Mouse (Mus musculus): Measurements from ENCODE around the gene Rnf17. TPM values are rescaled to one million over a fixed set of nuclear protein-coding genes. Genes with fewer than 3 reads are reported as not detected.

The Rnf17 gene
- polyA plus RNA-seq (2014; fragmentation: Nextera tagmentation; extraction: Ambion mirVana) = 0.88 and 1.0 TPM in 2 replicates

GRCm38 (mm10) chr14:56402311-56403071 is at the start of gene Rnf17:
TSS of gene Rnf17 (plus strand) at chr14:56402581.
- no peaks in the 10 kb centered on the region for H3K9me3 ChIP-seq (ENCODE audit: control insufficient read depth, low read length)
- no peak within 1 kb of the TSS for H3K27ac ChIP-seq (ENCODE audit: low read depth, low read length)
- no peaks in the 10 kb centered on the region for H3K4me1 ChIP-seq (replicated peaks; ENCODE audit: control insufficient read depth, insufficient read depth, low read length)
- no peaks in the 10 kb centered on the region for H3K36me3 ChIP-seq (ENCODE audit: control insufficient read depth, insufficient read depth, low read length)
- 70% methylated on average over 34 of the region's 34 CpGs for WGBS
- DNase-seq (ENCODE audit: low spot score) (peak; percentile 50), ATAC-seq (replicated peaks; ENCODE audit: low FRiP score) (no peak)
- H3K9ac ChIP-seq (ENCODE audit: low read length) = no peak within 1 kb of the TSS
- no peak within 1 kb of the TSS for H3K4me3 ChIP-seq (ENCODE audit: low read depth, low read length)
- H3K4me2 ChIP-seq (ENCODE audit: low read depth, low read length, severe bottlenecking) = no peak within 1 kb of the TSS
- H3K27me3 ChIP-seq (ENCODE audit: control insufficient read depth, insufficient read depth, low read length) = no peaks in the 10 kb centered on the region

- no peak overlapping the region for H3K4me3 ChIP-seq (ENCODE audit: low read depth, low read length)
- H3K36me3 ChIP-seq (ENCODE audit: control insufficient read depth, insufficient read depth, low read length) = no peaks in the 10 kb centered on the region
- no peak overlapping the region for H3K9ac ChIP-seq (ENCODE audit: low read length)
- no peak for DNase-seq (ENCODE audit: low spot score)
- 84% methylated on average over 3 of the region's 3 CpGs for WGBS
- no peaks in the 10 kb centered on the region for H3K27me3 ChIP-seq (ENCODE audit: control insufficient read depth, insufficient read depth, low read length)
- H3K9me3 ChIP-seq (ENCODE audit: control insufficient read depth, low read length) = no peaks in the 10 kb centered on the region
- no peak overlapping the region for H3K27ac ChIP-seq (ENCODE audit: low read depth, low read length)
- H3K4me1 ChIP-seq (replicated peaks; ENCODE audit: control insufficient read depth, insufficient read depth, low read length) = no peaks in the 10 kb centered on the region
- no peak overlapping the region for H3K4me2 ChIP-seq (ENCODE audit: low read depth, low read length, severe bottlenecking)
- no peak for ATAC-seq (replicated peaks; ENCODE audit: low FRiP score)
Measured at GRCm38 (mm10) chr14:56354803-56355202, 47.6 kb upstream of the Rnf17 start.

GRCm38 (mm10) chr14:56355396-56355795 is 47.0 kb upstream of the Rnf17 start:
- no peaks in the 10 kb centered on the region for H3K9me3 ChIP-seq (ENCODE audit: control insufficient read depth, low read length)
- no peak overlapping the region for H3K27ac ChIP-seq (ENCODE audit: low read depth, low read length)
- no peak overlapping the region for H3K4me3 ChIP-seq (ENCODE audit: low read depth, low read length)
- ATAC-seq (replicated peaks; ENCODE audit: low FRiP score) (no peak), DNase-seq (ENCODE audit: low spot score) (no peak)
- WGBS = 86% methylated on average over 8 of the region's 8 CpGs
- H3K4me2 ChIP-seq (ENCODE audit: low read depth, low read length, severe bottlenecking) = no peak overlapping the region
- no peaks in the 10 kb centered on the region for H3K27me3 ChIP-seq (ENCODE audit: control insufficient read depth, insufficient read depth, low read length)
- H3K4me1 ChIP-seq (replicated peaks; ENCODE audit: control insufficient read depth, insufficient read depth, low read length) = no peaks in the 10 kb centered on the region
- H3K36me3 ChIP-seq (ENCODE audit: control insufficient read depth, insufficient read depth, low read length) = no peaks in the 10 kb centered on the region
- no peak overlapping the region for H3K9ac ChIP-seq (ENCODE audit: low read length)

- Histone ChIP-seq H3K9ac (ENCODE audit: low read length) (no peak overlapping the region), H3K27me3 (ENCODE audit: control insufficient read depth, insufficient read depth, low read length) (no peaks in the 10 kb centered on the region), H3K36me3 (ENCODE audit: control insufficient read depth, insufficient read depth, low read length) (no peaks in the 10 kb centered on the region), H3K4me2 (ENCODE audit: low read depth, low read length, severe bottlenecking) (no peak overlapping the region), H3K27ac (ENCODE audit: low read depth, low read length) (no peak overlapping the region), H3K4me3 (ENCODE audit: low read depth, low read length) (no peak overlapping the region), H3K9me3 (ENCODE audit: control insufficient read depth, low read length) (no peaks in the 10 kb centered on the region), H3K4me1 (replicated peaks; ENCODE audit: control insufficient read depth, insufficient read depth, low read length) (no peaks in the 10 kb centered on the region)
- 86% methylated on average over 6 of the region's 6 CpGs for WGBS
- ATAC-seq (replicated peaks; ENCODE audit: low FRiP score) (no peak), DNase-seq (ENCODE audit: low spot score) (no peak)
Measured at GRCm38 (mm10) chr14:56356196-56356595, 46.2 kb upstream of the Rnf17 start.

- Histone ChIP-seq H3K4me2 (ENCODE audit: low read depth, low read length, severe bottlenecking) (no peak overlapping the region), H3K36me3 (ENCODE audit: control insufficient read depth, insufficient read depth, low read length) (no peaks in the 10 kb centered on the region), H3K27me3 (ENCODE audit: control insufficient read depth, insufficient read depth, low read length) (peaks cover 4% of the 10 kb centered on the region; the same call in 1 of the 2 replicates), H3K4me1 (replicated peaks; ENCODE audit: control insufficient read depth, insufficient read depth, low read length) (no peaks in the 10 kb centered on the region), H3K9me3 (ENCODE audit: control insufficient read depth, low read length) (no peaks in the 10 kb centered on the region), H3K27ac (ENCODE audit: low read depth, low read length) (no peak overlapping the region), H3K9ac (ENCODE audit: low read length) (no peak overlapping the region), H3K4me3 (ENCODE audit: low read depth, low read length) (no peak overlapping the region)
- ATAC-seq (replicated peaks; ENCODE audit: low FRiP score) = no peak
- 80% methylated on average over 7 of the region's 7 CpGs for WGBS
- DNase-seq (ENCODE audit: low spot score) = no peak
Measured at GRCm38 (mm10) chr14:56358422-56358821, 44.0 kb upstream of the Rnf17 start.

GRCm38 (mm10) chr14:56359131-56359530 is 43.2 kb upstream of the Rnf17 start:
- Histone ChIP-seq H3K9me3 (ENCODE audit: control insufficient read depth, low read length) (no peaks in the 10 kb centered on the region), H3K4me1 (replicated peaks; ENCODE audit: control insufficient read depth, insufficient read depth, low read length) (no peaks in the 10 kb centered on the region), H3K4me2 (ENCODE audit: low read depth, low read length, severe bottlenecking) (no peak overlapping the region), H3K27ac (ENCODE audit: low read depth, low read length) (no peak overlapping the region), H3K36me3 (ENCODE audit: control insufficient read depth, insufficient read depth, low read length) (no peaks in the 10 kb centered on the region), H3K27me3 (ENCODE audit: control insufficient read depth, insufficient read depth, low read length) (peaks cover 11% of the 10 kb centered on the region; the same call in 1 of the 2 replicates), H3K4me3 (ENCODE audit: low read depth, low read length) (no peak overlapping the region), H3K9ac (ENCODE audit: low read length) (no peak overlapping the region)
- DNase-seq (ENCODE audit: low spot score) (no peak), ATAC-seq (replicated peaks; ENCODE audit: low FRiP score) (no peak)
- 85% methylated on average over 6 of the region's 6 CpGs for WGBS

GRCm38 (mm10) chr14:56364711-56365237 is 37.6 kb upstream of the Rnf17 start, which contains the start of gene Atp12a:
TSS of gene Atp12a (plus strand) at chr14:56365068.
- Histone ChIP-seq H3K9me3 (ENCODE audit: control insufficient read depth, low read length) (no peaks in the 10 kb centered on the region), H3K4me3 (ENCODE audit: low read depth, low read length) (peak within 1 kb of the TSS; percentile 31), H3K27ac (ENCODE audit: low read depth, low read length) (no peak within 1 kb of the TSS), H3K27me3 (ENCODE audit: control insufficient read depth, insufficient read depth, low read length) (peaks cover 39% of the 10 kb centered on the region), H3K4me2 (ENCODE audit: low read depth, low read length, severe bottlenecking) (peak within 1 kb of the TSS; percentile 58), H3K9ac (ENCODE audit: low read length) (peak within 1 kb of the TSS; percentile 23; the same call in 1 of the 2 replicates), H3K4me1 (replicated peaks; ENCODE audit: control insufficient read depth, insufficient read depth, low read length) (0 out of 2 replicates have a peak, but pooled peaks cover 2% of the 10 kb centered on the region), H3K36me3 (ENCODE audit: control insufficient read depth, insufficient read depth, low read length) (no peaks in the 10 kb centered on the region)
- no peak for ATAC-seq (replicated peaks; ENCODE audit: low FRiP score)
- peak; percentile 53 for DNase-seq (ENCODE audit: low spot score)
- WGBS = 2% methylated on average over 48 of the region's 48 CpGs

GRCm38 (mm10) chr14:56365292-56365691 is 37.1 kb upstream of the Rnf17 start:
- Histone ChIP-seq H3K27ac (ENCODE audit: low read depth, low read length) (no peak overlapping the region), H3K9me3 (ENCODE audit: control insufficient read depth, low read length) (no peaks in the 10 kb centered on the region), H3K4me3 (ENCODE audit: low read depth, low read length) (peak overlapping the region; percentile 31), H3K27me3 (ENCODE audit: control insufficient read depth, insufficient read depth, low read length) (peaks cover 39% of the 10 kb centered on the region), H3K4me1 (replicated peaks; ENCODE audit: control insufficient read depth, insufficient read depth, low read length) (0 out of 2 replicates have a peak, but pooled peaks cover 2% of the 10 kb centered on the region), H3K9ac (ENCODE audit: low read length) (peak overlapping the region; percentile 23; the same call in 1 of the 2 replicates), H3K4me2 (ENCODE audit: low read depth, low read length, severe bottlenecking) (peak overlapping the region; percentile 58), H3K36me3 (ENCODE audit: control insufficient read depth, insufficient read depth, low read length) (no peaks in the 10 kb centered on the region)
- ATAC-seq (replicated peaks; ENCODE audit: low FRiP score) (no peak), DNase-seq (ENCODE audit: low spot score) (no peak)
- 38% methylated on average over 8 of the region's 8 CpGs for WGBS
